Mouse (Mus musculus) kidney, postnatal 0 days (tissue): ENCODE measurements around the gene Mapkap1. TPM values are rescaled to one million over a fixed set of nuclear protein-coding genes. Genes with fewer than 3 reads are reported as not detected.

ENCODE experiments used
- ATAC-seq: fragments of 200-750 bp; cut with Nextera tagmentation; replicated peaks from 2 replicates; pipeline ENCODE4 v1.8.0; 2017; ENCODE audit warnings: low read depth, moderate number of reproducible peaks, moderate TSS enrichment, moderate library complexity; ENCODE audit not compliant: low FRiP score
- DNase-seq: peaks from one replicate; pipeline ENCODE4 v3.0.0-alpha.2; 2016; ENCODE audit warnings: low spot score
- H3K27ac ChIP-seq: fragments of 300-500 bp; sonication (generic); 2 replicates; pipeline ENCODE4 v1.5.1; 2014; ENCODE audit warnings: mild to moderate bottlenecking
- H3K27me3 ChIP-seq: fragments of 300-500 bp; sonication (generic); 2 replicates; pipeline ENCODE4 v1.6.1; 2014; ENCODE audit warnings: low read length, mixed read lengths; ENCODE audit not compliant: insufficient read depth
- H3K36me3 ChIP-seq: fragments of 300-500 bp; sonication (generic); 2 replicates; pipeline ENCODE4 v1.6.1; 2014; ENCODE audit warnings: low read length, mixed read lengths; ENCODE audit not compliant: insufficient read depth
- H3K4me1 ChIP-seq: fragments of 300-500 bp; sonication (generic); replicated peaks from 2 replicates; pipeline ENCODE4 v1.6.1; 2014; ENCODE audit warnings: antibody characterized with exemption, low read length, mixed read lengths; ENCODE audit not compliant: insufficient read depth
- H3K4me2 ChIP-seq: fragments of 300-500 bp; sonication (generic); 2 replicates; pipeline ENCODE4 v1.6.1; 2014; ENCODE audit warnings: mild to moderate bottlenecking, low read length, moderate library complexity, mixed read lengths
- H3K4me3 ChIP-seq: fragments of 300-500 bp; sonication (generic); replicated peaks from 2 replicates; pipeline ENCODE4 v1.5.1; 2014; ENCODE audit warnings: low read depth, low read length
- H3K9ac ChIP-seq: fragments of 300-500 bp; sonication (generic); 2 replicates; pipeline ENCODE4 v1.6.1; 2014; ENCODE audit warnings: low read depth, low read length
- H3K9me3 ChIP-seq: fragments of 300-500 bp; sonication (generic); replicated peaks from 2 replicates; pipeline ENCODE4 v1.6.1; 2016; ENCODE audit warnings: low read length, inconsistent platforms, mixed read lengths
- CTCF ChIP-seq: IDR thresholded peaks from 2 replicates; pipeline ENCODE4 v1.5.1; 2016; ENCODE audit warnings: antibody characterized with exemption, low read depth, mild to moderate bottlenecking, moderate library complexity
- WGBS: fragments of 180-500 bp; shearing (Covaris S2); extraction: QIAGEN DNeasy Blood & Tissue Kit; methylation state at CpG from one replicate; pipeline ENCODE4 v1.1.7; 2014; 5-methylcytosine and 5-hydroxymethylcytosine counted together
- polyA plus RNA-seq: library from polyadenylated mRNA; unstranded; fragments of >200 nt; fragmentation: Nextera tagmentation; extraction: Ambion mirVana; gene quantifications from 2 replicates; pipeline ENCODE4 v1.2.1, GENCODE M21; 2015

The Mapkap1 gene
- polyA plus RNA-seq, 1 experiment from 2014 or later = 92.3 TPM

DNA sequence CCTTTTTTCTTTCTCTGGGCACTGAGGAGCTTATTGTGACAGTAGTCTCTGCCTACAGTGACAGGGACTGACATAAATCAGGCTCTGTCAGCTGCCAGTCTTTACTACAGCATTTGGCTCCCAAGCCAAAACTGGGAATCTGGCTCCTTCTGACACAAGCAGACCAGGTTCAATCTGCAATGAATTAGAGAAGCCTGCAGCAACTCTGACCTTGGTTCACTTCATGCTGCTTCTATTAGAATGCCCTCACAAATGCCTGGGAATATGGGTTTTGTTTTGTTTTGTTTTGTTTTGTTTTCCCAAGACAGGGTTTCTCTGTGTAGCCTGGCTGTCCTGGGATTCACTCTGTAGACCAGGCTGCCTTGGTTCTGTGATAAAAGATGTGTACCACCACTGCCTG, 126.7 kb downstream of the Mapkap1 start:
- Histone ChIP-seq H3K36me3 (no peaks in the 10 kb centered on the region; the same call in 1 of the 2 replicates), H3K4me1 (0 out of 2 replicates have a peak, but pooled peaks cover 3% of the 10 kb centered on the region), H3K27me3 (no peaks in the 10 kb centered on the region), H3K9me3 (no peaks in the 10 kb centered on the region), H3K4me2 (no peak overlapping the region), H3K9ac (no peak overlapping the region), H3K4me3 (no peak overlapping the region), H3K27ac (no peak overlapping the region)
- DNase-seq = no peak
- no peak for ATAC-seq
- no peak for TF ChIP-seq CTCF

DNA sequence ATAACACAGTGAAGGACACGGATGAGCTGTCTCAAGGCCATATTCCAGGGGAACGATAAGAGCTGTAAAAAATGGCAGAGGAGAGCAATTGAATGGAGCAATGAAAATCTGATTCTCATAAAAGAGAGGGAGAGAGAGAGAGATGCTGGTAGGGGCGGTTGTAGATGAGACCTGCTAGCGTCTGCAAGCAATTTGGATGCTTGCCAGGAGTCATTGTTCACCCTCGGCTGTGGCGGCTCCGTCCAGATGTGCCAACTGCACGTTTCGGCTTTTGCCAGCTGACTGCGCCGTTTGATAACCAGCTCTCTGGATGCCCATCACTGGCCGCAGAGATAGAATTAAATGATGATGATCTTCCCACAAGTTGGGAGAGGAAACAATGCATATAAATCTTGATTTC, 128.4 kb downstream of the Mapkap1 start:
- ATAC-seq = no peak
- no peak for TF ChIP-seq CTCF
- Histone ChIP-seq H3K9me3 (no peaks in the 10 kb centered on the region), H3K9ac (no peak overlapping the region), H3K4me3 (no peak overlapping the region), H3K36me3 (no peaks in the 10 kb centered on the region; the same call in 1 of the 2 replicates), H3K27me3 (no peaks in the 10 kb centered on the region), H3K4me2 (no peak overlapping the region), H3K4me1 (no peaks in the 10 kb centered on the region), H3K27ac (no peak overlapping the region)
- DNase-seq = no peak
- WGBS = 59% methylated on average over 12 of the region's 12 CpGs

DNA sequence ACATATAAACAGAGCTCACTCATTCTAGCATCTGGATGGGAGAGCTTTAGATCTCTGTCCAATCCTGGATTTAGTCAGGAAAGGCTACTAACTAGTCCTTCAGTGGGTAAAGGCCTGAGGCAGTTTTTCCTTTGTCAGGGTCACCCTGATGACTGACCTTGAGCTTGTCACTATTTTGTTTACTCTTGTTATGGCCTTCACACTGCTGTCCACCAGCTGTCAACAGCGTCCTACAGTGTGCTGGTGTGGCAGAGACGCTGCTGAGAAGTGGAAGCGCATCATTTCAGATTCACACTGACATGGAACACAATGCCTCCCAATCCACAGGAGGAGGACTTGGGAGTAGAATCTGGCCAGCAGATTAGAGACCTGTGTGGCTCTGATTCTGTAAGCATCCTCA, 130.8 kb downstream of the Mapkap1 start:
- no peak overlapping the region for H3K27ac ChIP-seq
- DNase-seq = no peak

DNA sequence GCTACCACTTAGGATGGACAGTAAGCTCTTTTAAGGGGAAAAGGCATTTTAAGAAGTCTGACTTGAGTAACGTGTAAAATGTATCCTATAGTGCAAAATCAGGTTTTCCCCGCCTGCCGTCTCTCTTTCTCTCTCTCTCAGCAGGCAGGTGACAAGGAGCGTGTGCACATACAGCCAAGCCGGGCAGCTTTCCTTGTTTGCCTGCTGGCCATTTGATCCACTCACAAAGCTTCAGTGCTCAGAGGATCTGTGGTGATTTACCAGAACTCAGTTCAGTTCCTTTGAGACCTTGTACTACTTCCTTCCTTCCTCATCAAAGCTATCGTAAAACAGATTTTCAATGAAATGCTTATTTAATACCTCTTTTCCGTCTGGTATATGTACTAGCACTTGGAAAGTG, 137.0 kb downstream of the Mapkap1 start:
- Histone ChIP-seq H3K4me3 (no peak overlapping the region), H3K9me3 (no peaks in the 10 kb centered on the region), H3K27me3 (no peaks in the 10 kb centered on the region), H3K9ac (no peak overlapping the region), H3K4me1 (no peaks in the 10 kb centered on the region), H3K36me3 (no peaks in the 10 kb centered on the region; the same call in 1 of the 2 replicates), H3K27ac (no peak overlapping the region), H3K4me2 (no peak overlapping the region)
- WGBS = 64% methylated on average over 7 of the region's 7 CpGs
- DNase-seq = no peak
- ATAC-seq = no peak
- no peak for TF ChIP-seq CTCF

More for the DNA sequence above, 130.8 kb downstream of the Mapkap1 start:
- Histone ChIP-seq H3K4me3 (no peak overlapping the region), H3K9me3 (no peaks in the 10 kb centered on the region), H3K4me2 (no peak overlapping the region), H3K9ac (no peak overlapping the region), H3K4me1 (no peaks in the 10 kb centered on the region), H3K36me3 (no peaks in the 10 kb centered on the region; the same call in 1 of the 2 replicates), H3K27me3 (no peaks in the 10 kb centered on the region)
- ATAC-seq = no peak
- WGBS = 85% methylated on average over 3 of the region's 3 CpGs
- TF ChIP-seq CTCF = no peak

DNA sequence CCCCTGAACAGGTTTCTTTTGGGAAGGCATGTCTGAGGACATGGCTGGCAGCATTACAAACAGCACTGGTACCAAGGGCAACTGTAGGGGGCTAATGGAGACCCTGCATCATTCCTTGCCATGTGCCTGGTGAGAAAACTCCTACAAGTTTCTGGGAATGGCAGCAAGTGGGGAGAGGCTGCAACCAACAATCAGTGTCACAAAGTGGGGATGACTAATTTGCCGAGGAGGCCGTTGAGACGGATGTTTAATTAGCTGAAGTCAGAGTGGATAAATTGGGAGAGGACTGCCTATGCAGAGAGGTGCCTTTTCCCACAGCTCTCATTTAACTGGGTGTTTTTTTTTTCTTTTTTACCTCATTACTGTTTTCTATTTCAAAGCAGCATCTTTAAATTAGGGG, 137.4 kb downstream of the Mapkap1 start:
- no peak overlapping the region for H3K9ac ChIP-seq
- TF ChIP-seq CTCF = no peak
- ATAC-seq (no peak), DNase-seq (no peak)
- no peaks in the 10 kb centered on the region for H3K27me3 ChIP-seq
- WGBS = 37% methylated on average over 3 of the region's 3 CpGs
- no peak overlapping the region for H3K4me2 ChIP-seq
- no peaks in the 10 kb centered on the region for H3K4me1 ChIP-seq
- no peak overlapping the region for H3K4me3 ChIP-seq
- no peak overlapping the region for H3K27ac ChIP-seq
- no peaks in the 10 kb centered on the region for H3K36me3 ChIP-seq
- H3K9me3 ChIP-seq = no peaks in the 10 kb centered on the region

DNA sequence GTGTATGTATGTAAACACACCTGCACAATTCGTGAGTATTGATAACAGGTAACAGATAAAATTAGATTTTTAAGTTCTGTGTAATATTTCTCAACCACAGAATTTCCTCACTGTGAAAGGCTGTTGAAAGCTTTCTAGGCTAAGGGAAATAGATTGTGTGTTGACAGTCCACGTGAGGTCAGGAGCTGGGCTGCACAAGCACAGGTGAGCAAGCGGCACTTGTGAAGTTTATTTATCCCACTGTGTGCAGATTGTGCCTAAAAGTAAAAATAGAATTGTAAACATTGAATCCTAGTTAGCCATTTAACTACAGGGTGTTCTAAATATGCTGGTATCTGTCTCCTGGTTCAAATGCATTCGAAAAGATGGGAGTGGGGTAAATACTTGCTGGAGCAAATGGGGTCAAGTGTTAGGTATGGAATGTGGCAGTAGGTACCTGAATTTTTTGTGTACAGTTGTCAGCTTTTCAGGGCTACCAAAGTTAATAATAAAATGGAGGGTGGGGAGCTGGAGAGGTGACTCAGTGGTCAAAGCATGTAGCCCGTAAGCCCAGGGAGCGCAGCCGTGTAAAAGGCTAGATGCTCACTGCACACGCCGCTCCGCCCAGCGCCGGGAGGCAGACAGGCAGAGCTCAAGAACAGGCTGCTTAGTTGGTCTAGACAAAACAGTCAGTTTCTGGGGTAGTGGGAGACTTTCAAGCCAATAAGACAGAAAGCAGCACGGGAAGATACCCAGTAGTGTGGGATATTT, 138.2 kb downstream of the Mapkap1 start:
- Histone ChIP-seq H3K4me1 (peaks cover 5% of the 10 kb centered on the region; the same call in 1 of the 2 replicates), H3K27ac (no peak overlapping the region), H3K36me3 (no peaks in the 10 kb centered on the region), H3K27me3 (no peaks in the 10 kb centered on the region), H3K4me3 (no peak overlapping the region), H3K4me2 (no peak overlapping the region), H3K9me3 (no peaks in the 10 kb centered on the region), H3K9ac (no peak overlapping the region)
- 74% methylated on average over 13 of the region's 13 CpGs for WGBS
- no peak for TF ChIP-seq CTCF
- ATAC-seq (no peak), DNase-seq (no peak)
